18 mouse cellular contexts compared by ENCODE assay signal in the genomic region with DNA sequence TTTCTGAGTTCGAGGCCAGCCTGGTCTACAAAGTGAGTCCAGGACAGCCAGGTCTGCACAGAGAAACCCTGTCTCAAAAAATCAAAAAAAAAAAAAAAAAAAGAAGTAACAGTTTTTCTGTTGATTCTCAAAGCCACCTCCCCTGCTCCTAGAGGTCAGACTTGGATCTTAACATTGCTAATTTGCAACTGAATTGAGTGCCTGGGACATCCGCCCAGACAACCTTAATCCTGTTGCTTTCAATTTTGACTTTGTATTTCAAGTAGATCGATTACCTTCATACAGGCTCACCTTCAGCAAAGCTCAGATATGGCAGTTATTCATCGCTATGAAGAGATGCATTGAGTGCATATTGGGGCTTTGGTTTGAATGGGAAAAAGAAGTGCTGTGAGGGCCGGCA.
"Had no signal": no experiment of that assay in that cellular context is flagged by ENCODE, and none has a peak within 500 bp of the region (broad histone marks: within the 10 kb centered on the region; RNA-seq: fewer than 3 reads in every experiment).

No protein-coding gene starts in this region.

- H3K4me3 ChIP-seq: midbrain, embryonic 10.5 days; midbrain, embryonic 12.5 days; myocyte; neural tube, embryonic 13.5 days; neural tube, embryonic 15.5 days; stomach, embryonic 15.5 days had no signal

- H3K27me3 ChIP-seq: midbrain, embryonic 12.5 days; neural tube, embryonic 13.5 days; neural tube, embryonic 15.5 days; stomach, embryonic 15.5 days had no signal

- DNase-seq: lung, adult 18-20 months; lung, embryonic 14.5 days; lung, postnatal 10 days; lung, postnatal 4 days; retina, postnatal 1 day; right cerebral cortex, adult 18-20 months; right cerebral cortex, postnatal 25 days; right cerebral cortex, postnatal 4 days; spleen, adult 18-20 months; thymus, adult 2 months; thymus, postnatal 25 days; thymus, postnatal 4 days had no signal

- H3K36me3 ChIP-seq: midbrain, embryonic 10.5 days; midbrain, embryonic 12.5 days; neural tube, embryonic 13.5 days; neural tube, embryonic 15.5 days; stomach, embryonic 15.5 days had no signal

- H3K4me1 ChIP-seq: neural tube, embryonic 13.5 days; neural tube, embryonic 15.5 days; stomach, embryonic 15.5 days had no signal

- H3K9me3 ChIP-seq: midbrain, embryonic 10.5 days; midbrain, embryonic 12.5 days; neural tube, embryonic 13.5 days; neural tube, embryonic 15.5 days; stomach, embryonic 15.5 days had no signal
